Mouse (Mus musculus): ENCODE results near the gene Ddn. TPM values are rescaled to one million over a fixed set of nuclear protein-coding genes. Genes with fewer than 3 reads are reported as not detected.
"Not testable (repeated sequence)": the region's sequence is repeated elsewhere in the genome, so short reads cannot be mapped to it uniquely, and the experiment has no call there.

The Ddn gene
- total RNA-seq, 1 experiment = 0.22 TPM

DNA sequence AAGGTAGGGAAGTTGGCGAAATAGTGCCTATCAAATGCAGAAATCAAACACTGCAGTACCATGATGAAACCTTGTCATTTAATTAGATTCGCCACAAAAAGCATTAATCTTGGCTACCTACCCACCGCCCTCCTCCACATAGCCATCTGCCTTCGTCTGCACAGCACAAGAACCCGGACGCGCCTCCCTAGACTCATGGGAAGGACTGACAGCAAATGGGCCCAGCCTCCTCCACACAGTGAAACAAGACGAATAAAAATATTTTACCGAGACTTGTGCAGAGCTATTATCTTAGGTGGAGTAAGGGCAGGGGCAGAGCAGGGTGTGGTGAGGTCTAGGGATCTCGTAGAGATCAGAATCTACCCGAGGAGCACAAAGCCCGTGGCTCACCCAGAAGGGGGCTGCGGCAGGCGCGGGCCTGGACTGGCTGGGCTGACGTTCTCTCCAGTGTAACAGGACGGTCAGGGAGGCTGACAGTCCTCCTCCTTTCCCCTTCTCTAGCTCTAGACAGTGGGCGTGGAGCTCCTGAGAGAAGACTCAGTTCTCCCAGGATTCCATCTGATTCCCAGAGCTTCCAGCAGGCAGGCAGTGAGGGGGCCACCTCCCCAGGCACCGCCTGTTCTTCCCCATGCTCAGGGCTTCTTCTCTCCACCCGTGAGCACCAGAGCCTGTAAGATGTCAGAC lies 3.6 kb upstream of the Ddn start:
- H3K27ac ChIP-seq (ENCODE audit: insufficient read depth, low read depth, low read length, poor library complexity, severe bottlenecking) = no peak overlapping the region
- in situ Hi-C loops (cut with MboI; ENCODE audit: low sequenced_read_pairs in 2 of 2, unreplicated experiment in 2 of 2) = no loop called here
- no peak for DNase-seq (ENCODE audit: low read depth, low spot score)
- peaks cover 0 to 9% of the 10 kb centered on the region in 2 experiments; a peak in 2 of 4 replicates for H3K4me1 ChIP-seq (ENCODE audit: control insufficient read depth in 2 of 2, insufficient read depth in 2 of 2, low read length in 2 of 2, poor library complexity in 1 of 2)
- peaks cover 19% of the 10 kb centered on the region for H3K36me3 ChIP-seq (ENCODE audit: control insufficient read depth, insufficient read depth, low read length, poor library complexity, severe bottlenecking)
- H3K9me3 ChIP-seq (ENCODE audit: control insufficient read depth, insufficient read depth, low read depth, low read length) = no peaks in the 10 kb centered on the region
- TF ChIP-seq MAFK (IDR thresholded peaks at IDR 0.05; ENCODE audit: insufficient read depth, low read depth, low read length) (no peak), CHD2 (IDR thresholded peaks at IDR 0.05; ENCODE audit: low read depth, low read length) (no peak), HCFC1 (IDR thresholded peaks at IDR 0.05; ENCODE audit: borderline replicate concordance, insufficient read depth, low read length) (no peak), ZNF384 (IDR thresholded peaks at IDR 0.05; ENCODE audit: low read depth, low read length) (no peak), ZC3H11A (IDR thresholded peaks at IDR 0.05; ENCODE audit: borderline replicate concordance, low read depth, low read length) (no peak)
- no peak overlapping the region for H3K4me3 ChIP-seq (ENCODE audit: insufficient read depth in 1 of 2, low read depth in 1 of 2, low read length in 2 of 2, poor library complexity in 1 of 2, severe bottlenecking in 1 of 2)
- H3K9ac ChIP-seq (ENCODE audit: insufficient read depth, low read depth, low read length, poor library complexity, severe bottlenecking) = no peak overlapping the region

GRCm38 (mm10) chr15:98810212-98810611 lies 922 bp upstream of the Ddn start:
- H3K27ac ChIP-seq (ENCODE audit: insufficient read depth, low read depth, low read length, poor library complexity, severe bottlenecking); H3K4me3 ChIP-seq (ENCODE audit: insufficient read depth in 1 of 2, low read depth in 1 of 2, low read length in 2 of 2, poor library complexity in 1 of 2, severe bottlenecking in 1 of 2); in situ Hi-C loops (cut with MboI; ENCODE audit: low sequenced_read_pairs in 2 of 2, unreplicated experiment in 2 of 2); H3K9me3 ChIP-seq (ENCODE audit: control insufficient read depth, insufficient read depth, low read depth, low read length); H3K9ac ChIP-seq (ENCODE audit: insufficient read depth, low read depth, low read length, poor library complexity, severe bottlenecking); DNase-seq (ENCODE audit: low read depth, low spot score): not testable (repeated sequence)
- H3K36me3 ChIP-seq (ENCODE audit: control insufficient read depth, insufficient read depth, low read length, poor library complexity, severe bottlenecking) = peaks cover 13% of the 10 kb centered on the region; the same call in 1 of the 2 replicates
- H3K4me1 ChIP-seq (ENCODE audit: control insufficient read depth in 2 of 2, insufficient read depth in 2 of 2, low read length in 2 of 2, poor library complexity in 1 of 2) = peaks cover 0 to 18% of the 10 kb centered on the region in 2 experiments; a peak in 2 of 4 replicates

DNA sequence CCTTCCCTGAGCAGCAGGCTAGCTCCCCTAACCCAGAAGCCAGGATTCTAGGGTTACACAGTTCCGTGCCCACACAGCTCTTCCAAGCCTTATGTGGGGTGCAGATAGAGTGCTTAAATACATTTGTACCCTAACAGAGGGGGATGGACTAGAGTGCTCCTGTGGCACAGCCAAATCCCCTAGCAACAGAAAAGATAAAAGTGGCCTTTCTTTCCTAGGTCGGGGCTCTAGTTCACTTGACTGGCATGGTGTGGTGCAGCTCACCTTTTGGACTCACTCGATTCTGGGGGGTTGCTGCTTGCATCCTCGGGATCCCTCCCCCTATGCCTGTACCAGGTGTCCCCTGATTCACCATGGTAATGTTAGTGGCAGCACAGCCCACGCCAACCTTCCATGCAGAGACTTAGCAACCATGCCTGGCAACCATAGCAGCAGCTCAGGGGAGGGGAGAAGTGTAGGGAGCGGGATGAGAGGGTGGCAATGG lies 597 bp downstream of the Ddn start:
- H3K27ac ChIP-seq (ENCODE audit: insufficient read depth, low read depth, low read length, poor library complexity, severe bottlenecking) = no peak overlapping the region
- no peak for TF ChIP-seq HCFC1 (IDR thresholded peaks at IDR 0.05; ENCODE audit: borderline replicate concordance, insufficient read depth, low read length)
- no peak for TF ChIP-seq MAFK (IDR thresholded peaks at IDR 0.05; ENCODE audit: insufficient read depth, low read depth, low read length)
- TF ChIP-seq ZNF384 (IDR thresholded peaks at IDR 0.05; ENCODE audit: low read depth, low read length) = no peak
- TF ChIP-seq CHD2 (IDR thresholded peaks at IDR 0.05; ENCODE audit: low read depth, low read length) = no peak
- TF ChIP-seq ZC3H11A (IDR thresholded peaks at IDR 0.05; ENCODE audit: borderline replicate concordance, low read depth, low read length) = no peak
- peaks cover 0 to 14% of the 10 kb centered on the region in 2 experiments; a peak in 2 of 4 replicates for H3K4me1 ChIP-seq (ENCODE audit: control insufficient read depth in 2 of 2, insufficient read depth in 2 of 2, low read length in 2 of 2, poor library complexity in 1 of 2)
- H3K36me3 ChIP-seq (ENCODE audit: control insufficient read depth, insufficient read depth, low read length, poor library complexity, severe bottlenecking) = peaks cover 3% of the 10 kb centered on the region; the same call in 1 of the 2 replicates
- H3K4me3 ChIP-seq (ENCODE audit: insufficient read depth in 1 of 2, low read depth in 1 of 2, low read length in 2 of 2, poor library complexity in 1 of 2, severe bottlenecking in 1 of 2) = no peak overlapping the region
- in situ Hi-C loops (cut with MboI; ENCODE audit: low sequenced_read_pairs in 2 of 2, unreplicated experiment in 2 of 2) = no loop called here
- no peak for DNase-seq (ENCODE audit: low read depth, low spot score)
- no peak overlapping the region for H3K9ac ChIP-seq (ENCODE audit: insufficient read depth, low read depth, low read length, poor library complexity, severe bottlenecking)
- H3K9me3 ChIP-seq (ENCODE audit: control insufficient read depth, insufficient read depth, low read depth, low read length) = no peaks in the 10 kb centered on the region

GRCm38 (mm10) chr15:98807895-98808650 lies 1.2 kb downstream of the Ddn start:
- Histone ChIP-seq H3K36me3 (ENCODE audit: control insufficient read depth, insufficient read depth, low read length, poor library complexity, severe bottlenecking) (peaks cover 2% of the 10 kb centered on the region; the same call in 1 of the 2 replicates), H3K27ac (ENCODE audit: insufficient read depth, low read depth, low read length, poor library complexity, severe bottlenecking) (no peak overlapping the region), H3K9me3 (ENCODE audit: control insufficient read depth, insufficient read depth, low read depth, low read length) (no peaks in the 10 kb centered on the region), H3K4me3 (ENCODE audit: insufficient read depth in 1 of 2, low read depth in 1 of 2, low read length in 2 of 2, poor library complexity in 1 of 2, severe bottlenecking in 1 of 2) (peak overlapping the region; percentile 35 to 39; a peak in 2 of 4 replicates), H3K4me1 (ENCODE audit: control insufficient read depth in 2 of 2, insufficient read depth in 2 of 2, low read length in 2 of 2, poor library complexity in 1 of 2) (peaks cover 0 to 13% of the 10 kb centered on the region in 2 experiments; a peak in 2 of 4 replicates), H3K9ac (ENCODE audit: insufficient read depth, low read depth, low read length, poor library complexity, severe bottlenecking) (no peak overlapping the region)
- DNase-seq (ENCODE audit: low read depth, low spot score) = no peak
- in situ Hi-C loops (cut with MboI; ENCODE audit: low sequenced_read_pairs in 2 of 2, unreplicated experiment in 2 of 2) = no loop called here
- TF ChIP-seq MAFK (IDR thresholded peaks at IDR 0.05; ENCODE audit: insufficient read depth, low read depth, low read length) (no peak), CHD2 (IDR thresholded peaks at IDR 0.05; ENCODE audit: low read depth, low read length) (no peak), HCFC1 (IDR thresholded peaks at IDR 0.05; ENCODE audit: borderline replicate concordance, insufficient read depth, low read length) (no peak), ZC3H11A (IDR thresholded peaks at IDR 0.05; ENCODE audit: borderline replicate concordance, low read depth, low read length) (no peak), ZNF384 (IDR thresholded peaks at IDR 0.05; ENCODE audit: low read depth, low read length) (no peak)

Measured in ES-E14 (cell line).